24 mouse cellular contexts compared by ENCODE assay signal in the genomic region with DNA sequence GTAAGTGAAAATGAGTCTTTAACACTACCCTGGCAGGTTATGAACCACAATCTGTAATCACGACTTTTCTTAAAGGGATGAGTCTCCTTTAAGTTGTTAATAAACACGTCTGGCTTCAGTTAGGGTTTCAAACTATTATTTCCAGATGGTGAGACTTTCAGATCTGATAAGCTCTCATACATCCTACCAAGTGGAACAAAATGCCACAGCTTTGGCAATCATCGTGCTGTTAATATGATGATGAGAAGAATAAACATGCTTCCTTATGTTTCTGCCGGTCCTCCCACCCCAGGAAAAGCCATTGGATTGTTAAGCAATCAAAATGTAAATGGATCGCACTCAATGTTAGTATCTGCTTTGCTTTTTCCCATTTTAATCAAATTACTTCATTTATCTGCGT. TPM values are rescaled to one million over a fixed set of nuclear protein-coding genes. Genes with fewer than 3 reads are reported as not detected.
DNase-seq lines count a peak whose midpoint lies in the region; ATAC-seq and TF ChIP-seq lines count a peak whose summit lies in the region.
"Had no signal": no experiment of that assay in that cellular context is flagged by ENCODE, and none has a peak within 500 bp of the region (broad histone marks: within the 10 kb centered on the region; RNA-seq: fewer than 3 reads in every experiment).

No protein-coding gene starts in this region.

- no peak for TF ChIP-seq CTCF in layer of hippocampus, adult 2 months (conservative IDR thresholded peaks at IDR 0.05)

- DNase-seq in layer of hippocampus, adult 2 months (ENCODE audit: low spot score in 2 of 2), result peak in 1 of 2 experiments; percentile 35
- DNase-seq in layer of hippocampus, postnatal 36 days, result no peak
- peak; percentile 18 for DNase-seq in adipocyte (ENCODE audit: low spot score)
- DNase-seq in left cerebral cortex, adult 8-10 months (ENCODE audit: low spot score in 2 of 2), result no peak
- DNase-seq: adrenal gland, postnatal 36 days; cerebellum, adult 8-10 months; gastrocnemius, adult 2 months; heart, postnatal 10 days; kidney, adult 18-20 months; kidney, postnatal 10 days; right cerebral cortex, postnatal 25 days; thymus, adult 18-20 months had no signal

- H3K9ac ChIP-seq in forebrain, embryonic 13.5 days, result no peak overlapping the region
- no peak overlapping the region for H3K9ac ChIP-seq in forebrain, embryonic 12.5 days
- H3K9ac ChIP-seq in forebrain, embryonic 16.5 days (replicated peaks; ENCODE audit: low read depth, low read length), result no peak overlapping the region
- H3K9ac ChIP-seq: limb, embryonic 13.5 days; liver, embryonic 14.5 days; lung, embryonic 15.5 days; midbrain, embryonic 13.5 days; stomach, embryonic 15.5 days had no signal

- no peaks in the 10 kb centered on the region for H3K27me3 ChIP-seq in forebrain, embryonic 13.5 days
- no peaks in the 10 kb centered on the region for H3K27me3 ChIP-seq in forebrain, embryonic 12.5 days
- no peaks in the 10 kb centered on the region for H3K27me3 ChIP-seq in forebrain, embryonic 16.5 days (replicated peaks; ENCODE audit: control insufficient read depth, insufficient read depth, low read length)
- H3K27me3 ChIP-seq: CH12.LX; limb, embryonic 13.5 days; lung, embryonic 15.5 days; midbrain, embryonic 13.5 days; stomach, embryonic 15.5 days had no signal

- H3K36me3 ChIP-seq in forebrain, embryonic 13.5 days (ENCODE audit: poor library complexity, severe bottlenecking), result no peaks in the 10 kb centered on the region
- no peaks in the 10 kb centered on the region for H3K36me3 ChIP-seq in forebrain, embryonic 12.5 days (replicated peaks)
- H3K36me3 ChIP-seq in forebrain, embryonic 16.5 days (ENCODE audit: control insufficient read depth, insufficient read depth), result no peaks in the 10 kb centered on the region
- H3K36me3 ChIP-seq: heart, embryonic 10.5 days; limb, embryonic 13.5 days; lung, embryonic 15.5 days; midbrain, embryonic 13.5 days; stomach, embryonic 15.5 days had no signal

- peak; percentile 57; the same call in 1 of the 2 replicates for ATAC-seq in forebrain, embryonic 13.5 days
- no peak for ATAC-seq in forebrain, embryonic 12.5 days (ENCODE audit: low FRiP score)
- peak; percentile 82 for ATAC-seq in forebrain, embryonic 16.5 days
- ATAC-seq: midbrain, embryonic 13.5 days had no signal

- WGBS in forebrain, embryonic 13.5 days, result 75% methylated on average over 6 of the region's 6 CpGs
- 83% methylated on average over 6 of the region's 6 CpGs for WGBS in forebrain, embryonic 12.5 days
- WGBS in forebrain, embryonic 16.5 days, result 44% methylated on average over 6 of the region's 6 CpGs

- no peaks in the 10 kb centered on the region for H3K9me3 ChIP-seq in forebrain, embryonic 13.5 days (replicated peaks)
- H3K9me3 ChIP-seq in forebrain, embryonic 12.5 days, result no peaks in the 10 kb centered on the region
- H3K9me3 ChIP-seq in forebrain, embryonic 16.5 days (ENCODE audit: control insufficient read depth, low read length), result no peaks in the 10 kb centered on the region
- H3K9me3 ChIP-seq: heart, embryonic 10.5 days; limb, embryonic 13.5 days; lung, embryonic 15.5 days; midbrain, embryonic 13.5 days; stomach, embryonic 15.5 days had no signal

- H3K4me1 ChIP-seq in forebrain, embryonic 13.5 days, result no peaks in the 10 kb centered on the region
- no peaks in the 10 kb centered on the region for H3K4me1 ChIP-seq in forebrain, embryonic 12.5 days
- peaks cover 9% of the 10 kb centered on the region; the same call in 1 of the 2 replicates for H3K4me1 ChIP-seq in forebrain, embryonic 16.5 days (replicated peaks; ENCODE audit: control insufficient read depth, insufficient read depth, low read length)
- H3K4me1 ChIP-seq: heart, embryonic 10.5 days; lung, embryonic 15.5 days; midbrain, embryonic 13.5 days; stomach, embryonic 15.5 days had no signal

- no peak overlapping the region for H3K4me3 ChIP-seq in forebrain, embryonic 13.5 days
- H3K4me3 ChIP-seq in forebrain, embryonic 12.5 days (replicated peaks), result no peak overlapping the region
- H3K4me3 ChIP-seq in layer of hippocampus, adult 2 months, result no peak overlapping the region
- H3K4me3 ChIP-seq in forebrain, embryonic 16.5 days (replicated peaks; ENCODE audit: low read length), result no peak overlapping the region
- H3K4me3 ChIP-seq: gastrocnemius, adult 2 months; heart, embryonic 10.5 days; limb, embryonic 13.5 days; lung, embryonic 15.5 days; midbrain, embryonic 13.5 days; stomach, embryonic 15.5 days had no signal

- H3K4me2 ChIP-seq in forebrain, embryonic 13.5 days, result no peak overlapping the region
- H3K4me2 ChIP-seq in forebrain, embryonic 12.5 days, result no peak overlapping the region
- H3K4me2 ChIP-seq in forebrain, embryonic 16.5 days (ENCODE audit: low read length), result no peak overlapping the region
- H3K4me2 ChIP-seq: limb, embryonic 13.5 days; lung, embryonic 15.5 days; midbrain, embryonic 13.5 days; stomach, embryonic 15.5 days had no signal

- no peak overlapping the region for H3K27ac ChIP-seq in forebrain, embryonic 13.5 days
- no peak overlapping the region for H3K27ac ChIP-seq in forebrain, embryonic 12.5 days
- H3K27ac ChIP-seq in layer of hippocampus, adult 2 months, result peak overlapping the region; percentile 78
- H3K27ac ChIP-seq in forebrain, embryonic 16.5 days (ENCODE audit: low read length), result peak overlapping the region; percentile 73; the same call in 1 of the 2 replicates
- H3K27ac ChIP-seq: gastrocnemius, adult 2 months; heart, embryonic 10.5 days; limb, embryonic 13.5 days; liver, embryonic 14.5 days; lung, embryonic 15.5 days; midbrain, embryonic 13.5 days; stomach, embryonic 15.5 days had no signal

RNA-seq across cellular contexts. Expression of a gene that starts 30.1 kb away (rescaled TPM):
- 10.1 and 10.7 TPM in 2 replicates for polyA plus RNA-seq in forebrain, embryonic 13.5 days (2015; fragmentation: Nextera tagmentation; extraction: Ambion mirVana)
- 2.4 and 2.8 TPM in 2 replicates for polyA plus RNA-seq in forebrain, embryonic 12.5 days (2016; fragmentation: Nextera tagmentation; extraction: Ambion mirVana)
- total RNA-seq in layer of hippocampus, adult 2 months (2021), result 100 to 1,000 TPM; 139 to 149 TPM
- 100 to 1,000 TPM; 138 to 140 TPM for total RNA-seq in layer of hippocampus, postnatal 36 days (2021)
- polyA plus RNA-seq in forebrain, embryonic 16.5 days (2015; fragmentation: Nextera tagmentation; extraction: Ambion mirVana), result 37.5 and 44.7 TPM in 2 replicates
- total RNA-seq in left cerebral cortex, adult 8-10 months (2022), result 100 to 1,000 TPM in 1 of 4 experiments, 10 to 100 TPM in 3; 98.1 to 102 (median 98.6) TPM
- total RNA-seq: common myeloid progenitor, adult 5-6 weeks; MEL had no signal
- polyA plus RNA-seq: liver, embryonic 14.5 days had no signal

Comparison
In these comparisons a context has a peak if more than half of its experiments do, and no peak if none do; other contexts are left out.
1. H3K27ac ChIP-seq: peak in layer of hippocampus, adult 2 months (single experiment) and forebrain, embryonic 16.5 days (single experiment); none in forebrain, embryonic 13.5 days (single experiment) and forebrain, embryonic 12.5 days (single experiment).